Mouse (Mus musculus) central nervous system, embryonic 14 days (tissue): ENCODE measurements around the gene Dlgap1. TPM values are rescaled to one million over a fixed set of nuclear protein-coding genes. Genes with fewer than 3 reads are reported as not detected.

Experiments used
- polyA plus RNA-seq: library from polyadenylated mRNA; depleted of rRNA; stranded (reverse); fragments of >200 nt; gene quantifications from 2 replicates; pipeline ENCODE4 v1.2.3, GENCODE M21; 2012; rRNA removed

Gene Dlgap1
- polyA plus RNA-seq = 15.4 and 18.5 TPM in 2 replicates

DNA sequence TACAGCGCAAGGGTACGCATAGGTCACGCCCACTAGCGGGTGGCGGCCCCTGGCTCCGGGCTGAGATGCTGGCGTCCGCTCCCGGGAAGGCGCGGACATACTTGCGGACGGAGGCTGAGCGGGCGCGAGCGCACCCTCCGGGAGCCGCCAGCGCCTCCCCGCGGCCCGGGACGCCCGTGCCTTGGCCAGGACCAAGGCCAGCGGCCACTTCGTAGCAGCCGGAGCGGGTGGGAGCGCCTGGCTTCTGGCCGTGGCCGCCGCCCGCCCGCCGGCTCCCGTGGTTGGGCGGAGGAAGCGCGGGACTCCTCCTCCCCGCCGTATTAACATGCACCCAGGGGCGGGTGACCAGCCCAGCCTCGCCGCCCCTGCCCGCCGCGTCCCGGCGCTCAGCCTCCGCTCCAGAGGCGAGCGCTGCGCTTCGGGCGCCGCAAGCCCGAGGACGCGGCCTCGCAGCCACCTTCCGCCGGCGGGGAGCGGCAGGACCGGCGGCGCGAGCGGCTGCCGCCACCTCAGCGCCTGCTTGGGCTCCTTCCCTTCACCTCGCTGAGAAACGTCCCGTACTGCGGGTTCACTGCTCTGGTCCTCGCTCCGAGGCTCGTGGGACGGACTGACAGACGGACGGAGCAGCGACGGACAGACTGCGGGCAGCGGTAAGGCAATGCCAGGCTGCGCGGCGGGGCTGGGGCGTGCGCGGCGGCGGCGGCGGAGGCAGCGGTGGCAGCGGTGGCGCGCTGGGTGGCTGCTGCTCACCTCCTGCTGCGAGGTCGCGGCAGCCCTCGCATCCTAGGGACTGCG, at the start of gene Dlgap1:
TSS of gene Dlgap1 (plus strand) at position 53 of the 795 bp plus-strand sequence.

DNA sequence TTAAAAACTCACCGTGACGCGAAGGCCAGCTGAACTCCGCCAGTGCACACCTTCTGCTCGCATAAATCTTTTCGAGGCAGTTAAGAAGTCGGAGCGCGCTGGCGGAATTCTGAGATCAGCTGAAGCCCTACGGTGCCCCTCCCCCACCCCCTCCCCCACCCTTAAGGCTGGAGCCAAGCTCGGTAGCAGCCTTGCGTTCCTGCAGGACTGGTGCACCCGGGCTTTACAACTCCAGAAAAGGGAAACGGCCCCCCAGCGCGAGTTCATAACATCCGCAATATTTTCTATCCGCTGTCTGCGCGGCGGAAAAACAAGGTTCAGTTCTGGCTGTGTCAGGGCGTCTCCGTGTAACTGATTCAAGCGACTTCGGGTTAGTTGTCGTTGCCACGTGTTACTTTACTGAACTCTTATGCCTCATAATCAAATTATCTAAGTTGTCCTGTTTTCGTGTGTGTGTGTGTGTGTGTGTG, 884.6 kb downstream of the Dlgap1 start, which contains the start of gene Tgif1:
TSS of gene Tgif1 (minus strand) at position 111 of the 470 bp plus-strand sequence.

